Mouse (Mus musculus): ENCODE results near the gene Cacna1s.

The Cacna1s gene

GRCm38 (mm10) chr1:136138191-136138830 lies 85.8 kb downstream of the Cacna1s start:
- DNase-seq = no peak

GRCm38 (mm10) chr1:136139990-136140640 lies 87.6 kb downstream of the Cacna1s start:
- DNase-seq = peak; percentile 89 to 92

- DNase-seq = peak; percentile 39 to 40
These were observed 88.8 kb downstream of the Cacna1s start for GRCm38 (mm10) chr1:136141176-136141950.

GRCm38 (mm10) chr1:136142336-136142735 lies 89.8 kb downstream of the Cacna1s start:
- peak; percentile 28 to 45 for DNase-seq

GRCm38 (mm10) chr1:136143514-136143913 lies 91.0 kb downstream of the Cacna1s start:
- DNase-seq = no peak

- DNase-seq = no peak
These were observed 97.2 kb downstream of the Cacna1s start for GRCm38 (mm10) chr1:136149702-136150101.

GRCm38 (mm10) chr1:136151371-136151770 lies 98.8 kb downstream of the Cacna1s start:
- DNase-seq = no peak

GRCm38 (mm10) chr1:136156304-136156703 lies 103.8 kb downstream of the Cacna1s start:
- DNase-seq = no peak

GRCm38 (mm10) chr1:136156951-136157350 lies 104.4 kb downstream of the Cacna1s start:
- DNase-seq = no peak

GRCm38 (mm10) chr1:136159830-136160229 lies 107.3 kb downstream of the Cacna1s start:
- DNase-seq = no peak

GRCm38 (mm10) chr1:136160297-136160696 lies 107.7 kb downstream of the Cacna1s start:
- no peak for DNase-seq

GRCm38 (mm10) chr1:136160930-136161329 lies 108.4 kb downstream of the Cacna1s start:
- DNase-seq = no peak

GRCm38 (mm10) chr1:136161333-136161921 lies 108.9 kb downstream of the Cacna1s start:
- no peak for DNase-seq

GRCm38 (mm10) chr1:136165436-136165835 lies 112.9 kb downstream of the Cacna1s start:
- DNase-seq = no peak

- peak in 1 of 2 experiments; percentile 29 for DNase-seq
These were observed 115.1 kb downstream of the Cacna1s start for GRCm38 (mm10) chr1:136167657-136168056.
